In genomic region chr7:109702721-109703120, GRCm38 (mm10) we compare ENCODE assay signal across 9 mouse cellular contexts. TPM values are rescaled to one million over a fixed set of nuclear protein-coding genes. Genes with fewer than 3 reads are reported as not detected.
DNase-seq lines count a peak whose midpoint lies in the region; ATAC-seq lines count a peak whose summit lies in the region.
"Had no signal": no experiment of that assay in that cellular context is flagged by ENCODE, and none has a peak within 500 bp of the region (broad histone marks: within the 10 kb centered on the region; RNA-seq: fewer than 3 reads in every experiment).

No protein-coding gene starts in this region.

- peak overlapping the region; percentile 70 for H3K4me3 ChIP-seq in intestine, embryonic 14.5 days (ENCODE audit: low read depth, low read length)
- H3K4me3 ChIP-seq in intestine, embryonic 16.5 days (ENCODE audit: low read length) = no peak overlapping the region; the same call in 1 of the 2 replicates
- H3K4me3 ChIP-seq in forebrain, embryonic 14.5 days (ENCODE audit: low read depth, low read length) = peak overlapping the region; percentile 60; the same call in 1 of the 2 replicates
- peak overlapping the region; percentile 67; the same call in 1 of the 2 replicates for H3K4me3 ChIP-seq in midbrain, embryonic 11.5 days (ENCODE audit: low read depth, low read length)

- H3K27me3 ChIP-seq in intestine, embryonic 14.5 days (replicated peaks; ENCODE audit: control insufficient read depth, insufficient read depth, low read length) = no peaks in the 10 kb centered on the region; the same call in 1 of the 2 replicates
- H3K27me3 ChIP-seq in intestine, embryonic 16.5 days (replicated peaks; ENCODE audit: control insufficient read depth, insufficient read depth, low read length) = no peaks in the 10 kb centered on the region
- 0 out of 2 replicates have a peak, but pooled peaks cover 3% of the 10 kb centered on the region for H3K27me3 ChIP-seq in forebrain, embryonic 14.5 days (replicated peaks; ENCODE audit: control insufficient read depth, insufficient read depth, low read length)
- H3K27me3 ChIP-seq in midbrain, embryonic 11.5 days (ENCODE audit: control insufficient read depth, insufficient read depth, low read length) = peaks cover 8% of the 10 kb centered on the region

- DNase-seq in intestine, embryonic 14.5 days (ENCODE audit: low spot score) = no peak
- peak; percentile 19 for DNase-seq in cerebellum, adult 9-11 months
- DNase-seq in forebrain, embryonic 14.5 days (ENCODE audit: low spot score) = no peak
- peak; percentile 85 for DNase-seq in midbrain, embryonic 11.5 days (ENCODE audit: low spot score, missing footprints)
- DNase-seq in urinary bladder, postnatal 14 days (ENCODE audit: low spot score) = no peak
- DNase-seq in urinary bladder, adult 2 months (ENCODE audit: low spot score) = no peak
- no peak for DNase-seq in adrenal gland, postnatal 25 days

- no peak for ATAC-seq in intestine, embryonic 14.5 days (replicated peaks; ENCODE audit: low FRiP score, low TSS enrichment, low read depth)
- ATAC-seq in intestine, embryonic 16.5 days = no peak; the same call in 1 of the 2 replicates
- no peak for ATAC-seq in forebrain, embryonic 14.5 days
- no peak for ATAC-seq in midbrain, embryonic 11.5 days (ENCODE audit: low FRiP score)

- 0 out of 2 replicates have a peak, but pooled peaks cover 2% of the 10 kb centered on the region for H3K36me3 ChIP-seq in intestine, embryonic 14.5 days (ENCODE audit: control insufficient read depth, insufficient read depth, low read length)
- H3K36me3 ChIP-seq in intestine, embryonic 16.5 days (ENCODE audit: control insufficient read depth, insufficient read depth, low read length) = no peaks in the 10 kb centered on the region
- no peaks in the 10 kb centered on the region for H3K36me3 ChIP-seq in forebrain, embryonic 14.5 days (ENCODE audit: control insufficient read depth, insufficient read depth, low read length)
- no peaks in the 10 kb centered on the region for H3K36me3 ChIP-seq in midbrain, embryonic 11.5 days (ENCODE audit: control insufficient read depth, insufficient read depth, low read length)

- 33% methylated on average over 4 of the region's 4 CpGs for WGBS in intestine, embryonic 14.5 days
- WGBS in intestine, embryonic 16.5 days = 49% methylated on average over 4 of the region's 4 CpGs
- 37% methylated on average over 4 of the region's 4 CpGs for WGBS in forebrain, embryonic 14.5 days
- 25% methylated on average over 4 of the region's 4 CpGs for WGBS in midbrain, embryonic 11.5 days

- no peak overlapping the region for H3K9ac ChIP-seq in intestine, embryonic 14.5 days (ENCODE audit: low read length)
- no peak overlapping the region for H3K9ac ChIP-seq in intestine, embryonic 16.5 days (ENCODE audit: low read depth, low read length)
- H3K9ac ChIP-seq in forebrain, embryonic 14.5 days (ENCODE audit: low read length) = no peak overlapping the region
- H3K9ac ChIP-seq in midbrain, embryonic 11.5 days (ENCODE audit: low read length) = no peak overlapping the region

- no peaks in the 10 kb centered on the region for H3K9me3 ChIP-seq in intestine, embryonic 14.5 days (ENCODE audit: control insufficient read depth, low read length)
- H3K9me3 ChIP-seq in intestine, embryonic 16.5 days (ENCODE audit: control insufficient read depth, low read length) = no peaks in the 10 kb centered on the region
- H3K9me3 ChIP-seq in forebrain, embryonic 14.5 days (replicated peaks; ENCODE audit: control insufficient read depth, low read length) = no peaks in the 10 kb centered on the region
- H3K9me3 ChIP-seq in midbrain, embryonic 11.5 days (ENCODE audit: control insufficient read depth, low read length) = no peaks in the 10 kb centered on the region

- no peak overlapping the region for H3K27ac ChIP-seq in intestine, embryonic 14.5 days (ENCODE audit: low read depth)
- no peak overlapping the region for H3K27ac ChIP-seq in intestine, embryonic 16.5 days (ENCODE audit: low read length)
- H3K27ac ChIP-seq in forebrain, embryonic 14.5 days (ENCODE audit: low read depth, low read length) = no peak overlapping the region
- H3K27ac ChIP-seq in midbrain, embryonic 11.5 days (ENCODE audit: low read depth, low read length) = no peak overlapping the region

- H3K4me1 ChIP-seq in intestine, embryonic 14.5 days (replicated peaks; ENCODE audit: control insufficient read depth, insufficient read depth, low read length) = peaks cover 8% of the 10 kb centered on the region
- H3K4me1 ChIP-seq in intestine, embryonic 16.5 days (ENCODE audit: control insufficient read depth, insufficient read depth, low read length) = 0 out of 2 replicates have a peak, but pooled peaks cover 9% of the 10 kb centered on the region
- H3K4me1 ChIP-seq in forebrain, embryonic 14.5 days (ENCODE audit: control insufficient read depth, insufficient read depth, low read length) = peaks cover 2% of the 10 kb centered on the region; the same call in 1 of the 2 replicates
- H3K4me1 ChIP-seq in midbrain, embryonic 11.5 days (ENCODE audit: control insufficient read depth, insufficient read depth, low read length) = peaks cover 3% of the 10 kb centered on the region; the same call in 1 of the 2 replicates

- peak overlapping the region; percentile 76 for H3K4me2 ChIP-seq in intestine, embryonic 14.5 days (ENCODE audit: low read length)
- H3K4me2 ChIP-seq in intestine, embryonic 16.5 days (ENCODE audit: low read depth, low read length) = no peak overlapping the region
- H3K4me2 ChIP-seq in forebrain, embryonic 14.5 days (ENCODE audit: low read length) = peak overlapping the region; percentile 67
- no peak overlapping the region for H3K4me2 ChIP-seq in midbrain, embryonic 11.5 days

RNA-seq across cellular contexts. Expression of gene St5, which starts 0.7 kb away (rescaled TPM):
- polyA plus RNA-seq in intestine, embryonic 14.5 days (2014; fragmentation: Nextera tagmentation; extraction: Ambion mirVana) = 68.7 and 70.7 TPM in 2 replicates
- polyA plus RNA-seq in intestine, embryonic 16.5 days (2015; fragmentation: Nextera tagmentation; extraction: Ambion mirVana) = 66.9 and 71.9 TPM in 2 replicates
- 10.3 and 11.0 TPM in 2 replicates for polyA plus RNA-seq in forebrain, embryonic 14.5 days (2014; fragmentation: Nextera tagmentation; extraction: Ambion mirVana)
- 37.9 and 41.6 TPM in 2 replicates for polyA plus RNA-seq in midbrain, embryonic 11.5 days (2014; fragmentation: Nextera tagmentation; extraction: Ambion mirVana)
- polyA plus RNA-seq in urinary bladder, adult 2 months (2012; rRNA removed) = 40.5 and 42.3 TPM in 2 replicates
- 34.0 and 43.3 TPM in 2 replicates for total RNA-seq in adrenal gland, postnatal 25 days (2021)

RNA-seq across cellular contexts. Expression of gene Akip1, which starts 0.8 kb away (rescaled TPM):
- 29.0 and 30.9 TPM in 2 replicates for polyA plus RNA-seq in intestine, embryonic 14.5 days (2014; fragmentation: Nextera tagmentation; extraction: Ambion mirVana)
- 37.6 and 40.9 TPM in 2 replicates for polyA plus RNA-seq in intestine, embryonic 16.5 days (2015; fragmentation: Nextera tagmentation; extraction: Ambion mirVana)
- 15.1 and 18.5 TPM in 2 replicates for polyA plus RNA-seq in forebrain, embryonic 14.5 days (2014; fragmentation: Nextera tagmentation; extraction: Ambion mirVana)
- polyA plus RNA-seq in midbrain, embryonic 11.5 days (2014; fragmentation: Nextera tagmentation; extraction: Ambion mirVana) = 19.4 and 20.7 TPM in 2 replicates
- polyA plus RNA-seq in urinary bladder, adult 2 months (2012; rRNA removed) = 27.0 and 30.8 TPM in 2 replicates
- 29.8 and 36.6 TPM in 2 replicates for total RNA-seq in adrenal gland, postnatal 25 days (2021)

RNA-seq across cellular contexts. Expression of gene BC051019, which starts 20.9 kb away (rescaled TPM):
- not detected in 2 replicates for polyA plus RNA-seq in intestine, embryonic 14.5 days (2014; fragmentation: Nextera tagmentation; extraction: Ambion mirVana)
- polyA plus RNA-seq in intestine, embryonic 16.5 days (2015; fragmentation: Nextera tagmentation; extraction: Ambion mirVana) = 0.13 TPM in 1 of 2 replicates, not detected in the other
- 0.26 and 0.55 TPM in 2 replicates for polyA plus RNA-seq in forebrain, embryonic 14.5 days (2014; fragmentation: Nextera tagmentation; extraction: Ambion mirVana)
- polyA plus RNA-seq in midbrain, embryonic 11.5 days (2014; fragmentation: Nextera tagmentation; extraction: Ambion mirVana) = not detected in 2 replicates
- 14.3 and 18.2 TPM in 2 replicates for polyA plus RNA-seq in urinary bladder, adult 2 months (2012; rRNA removed)
- not detected in 2 replicates for total RNA-seq in adrenal gland, postnatal 25 days (2021)

RNA-seq across cellular contexts. Expression of gene Ascl3, which starts 28.8 kb away (rescaled TPM):
- polyA plus RNA-seq in intestine, embryonic 14.5 days (2014; fragmentation: Nextera tagmentation; extraction: Ambion mirVana) = 0.46 TPM in 1 of 2 replicates, not detected in the other
- 0.33 and 0.61 TPM in 2 replicates for polyA plus RNA-seq in intestine, embryonic 16.5 days (2015; fragmentation: Nextera tagmentation; extraction: Ambion mirVana)
- polyA plus RNA-seq in forebrain, embryonic 14.5 days (2014; fragmentation: Nextera tagmentation; extraction: Ambion mirVana) = not detected in 2 replicates
- polyA plus RNA-seq in midbrain, embryonic 11.5 days (2014; fragmentation: Nextera tagmentation; extraction: Ambion mirVana) = 0.20 TPM in 1 of 2 replicates, not detected in the other
- polyA plus RNA-seq in urinary bladder, adult 2 months (2012; rRNA removed) = 0.15 and 0.17 TPM in 2 replicates
- not detected in 2 replicates for total RNA-seq in adrenal gland, postnatal 25 days (2021)
- polyA plus RNA-seq: liver, embryonic 16.5 days had no signal

RNA-seq across cellular contexts. Expression of gene Tmem9b, which starts 50.0 kb away (rescaled TPM):
- 51.3 and 52.2 TPM in 2 replicates for polyA plus RNA-seq in intestine, embryonic 14.5 days (2014; fragmentation: Nextera tagmentation; extraction: Ambion mirVana)
- polyA plus RNA-seq in intestine, embryonic 16.5 days (2015; fragmentation: Nextera tagmentation; extraction: Ambion mirVana) = 80.7 and 86.1 TPM in 2 replicates
- 115 and 117 TPM in 2 replicates for polyA plus RNA-seq in forebrain, embryonic 14.5 days (2014; fragmentation: Nextera tagmentation; extraction: Ambion mirVana)
- 63.9 and 69.4 TPM in 2 replicates for polyA plus RNA-seq in midbrain, embryonic 11.5 days (2014; fragmentation: Nextera tagmentation; extraction: Ambion mirVana)
- 44.5 and 52.9 TPM in 2 replicates for polyA plus RNA-seq in urinary bladder, adult 2 months (2012; rRNA removed)
- total RNA-seq in adrenal gland, postnatal 25 days (2021) = 39.8 and 41.5 TPM in 2 replicates

Comparison
In these comparisons a context has a peak if more than half of its experiments do, and no peak if none do; other contexts are left out.
1. H3K4me2 ChIP-seq: peak in intestine, embryonic 14.5 days (single experiment) and forebrain, embryonic 14.5 days (single experiment); none in intestine, embryonic 16.5 days (single experiment) and midbrain, embryonic 11.5 days (single experiment).
2. DNase-seq: peak in cerebellum, adult 9-11 months (single experiment) and midbrain, embryonic 11.5 days (single experiment); none in intestine, embryonic 14.5 days (single experiment), forebrain, embryonic 14.5 days (single experiment), urinary bladder, postnatal 14 days (single experiment), urinary bladder, adult 2 months (single experiment) and adrenal gland, postnatal 25 days (single experiment).